Mouse (Mus musculus) liver, embryonic 15.5 days (tissue): ENCODE results near the gene Lancl3. TPM values are rescaled to one million over a fixed set of nuclear protein-coding genes. Genes with fewer than 3 reads are reported as not detected.
A peak's percentile ranks its signal among the peaks of the same experiment; 100 is the strongest.
"Not testable (repeated sequence)": the region's sequence is repeated elsewhere in the genome, so short reads cannot be mapped to it uniquely, and the experiment has no call there.

Experiments used
- ATAC-seq: fragments of 200-750 bp; cut with Nextera tagmentation; 2 replicates; pipeline ENCODE4 v1.8.0; 2017; ENCODE audit warnings: moderate number of reproducible peaks, mild to moderate bottlenecking, moderate library complexity; ENCODE audit not compliant: insufficient read depth
- H3K27ac ChIP-seq: fragments of 300-500 bp; sonication (generic); replicated peaks from 2 replicates; pipeline ENCODE4 v1.5.1; 2015; ENCODE audit warnings: mild to moderate bottlenecking, inconsistent platforms
- H3K27me3 ChIP-seq: fragments of 300-500 bp; sonication (generic); 2 replicates; pipeline ENCODE4 v1.6.1; 2015; ENCODE audit warnings: mild to moderate bottlenecking, inconsistent platforms
- H3K36me3 ChIP-seq: fragments of 300-500 bp; sonication (generic); replicated peaks from 2 replicates; pipeline ENCODE4 v1.6.1; 2015; ENCODE audit warnings: moderate library complexity, mild to moderate bottlenecking, inconsistent platforms
- H3K4me1 ChIP-seq: fragments of 300-500 bp; sonication (generic); replicated peaks from 2 replicates; pipeline ENCODE4 v1.6.1; 2015; ENCODE audit warnings: inconsistent platforms
- H3K4me2 ChIP-seq: fragments of 300-500 bp; sonication (generic); 2 replicates; pipeline ENCODE4 v1.6.1; 2015; ENCODE audit warnings: moderate library complexity, mild to moderate bottlenecking, inconsistent platforms
- H3K4me3 ChIP-seq: fragments of 300-500 bp; sonication (generic); replicated peaks from 2 replicates; pipeline ENCODE4 v1.5.1; 2015; ENCODE audit warnings: mild to moderate bottlenecking, inconsistent platforms
- H3K9ac ChIP-seq: fragments of 300-500 bp; sonication (generic); 2 replicates; pipeline ENCODE4 v1.6.1; 2015; ENCODE audit warnings: moderate library complexity, mild to moderate bottlenecking, inconsistent platforms
- H3K9me3 ChIP-seq: fragments of 300-500 bp; sonication (generic); replicated peaks from 2 replicates; pipeline ENCODE4 v1.6.1; 2016; ENCODE audit warnings: inconsistent platforms
- WGBS: fragments of 180-500 bp; shearing (Covaris S2); methylation state at CpG from one replicate; pipeline ENCODE4 v1.1.7; 2015; ENCODE audit warnings: mixed read lengths; ENCODE audit not compliant: insufficient replicate concordance; 5-methylcytosine and 5-hydroxymethylcytosine counted together
- polyA plus RNA-seq: library from polyadenylated mRNA; unstranded; fragments of >200 nt; fragmentation: Nextera tagmentation; extraction: Ambion mirVana; gene quantifications from 2 replicates; pipeline ENCODE4 v1.2.1, GENCODE M21; 2015

Lancl3 gene
- polyA plus RNA-seq, 1 experiment from 2014 or later, result 0.24 TPM

DNA sequence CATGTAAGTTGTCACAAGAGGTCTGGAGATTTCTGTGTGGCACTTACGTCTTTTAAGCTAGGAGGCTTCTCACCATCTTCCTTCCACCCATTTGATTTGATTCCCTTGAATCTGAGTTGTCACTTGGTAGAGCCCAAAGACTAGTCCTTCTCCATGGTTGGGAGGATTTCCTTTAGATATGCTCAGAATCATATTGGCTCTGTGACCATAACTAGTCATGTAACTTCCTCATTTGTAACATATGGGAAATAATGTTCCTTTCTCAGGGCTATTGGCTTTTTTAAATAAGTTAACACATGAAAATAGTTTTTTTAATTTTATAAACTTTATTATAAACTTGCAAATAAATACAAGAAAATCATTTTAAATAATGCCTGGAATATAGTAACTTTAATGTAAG lies 59.6 kb downstream of the Lancl3 start:
- Histone ChIP-seq H3K27me3 (no peaks in the 10 kb centered on the region), H3K4me1 (peaks cover 15% of the 10 kb centered on the region), H3K27ac (no peak overlapping the region), H3K36me3 (no peaks in the 10 kb centered on the region), H3K4me3 (no peak overlapping the region), H3K4me2 (no peak overlapping the region), H3K9me3 (no peaks in the 10 kb centered on the region), H3K9ac (no peak overlapping the region)
- WGBS, result 73% methylated on average over 1 of the region's 1 CpGs
- no peak for ATAC-seq

DNA sequence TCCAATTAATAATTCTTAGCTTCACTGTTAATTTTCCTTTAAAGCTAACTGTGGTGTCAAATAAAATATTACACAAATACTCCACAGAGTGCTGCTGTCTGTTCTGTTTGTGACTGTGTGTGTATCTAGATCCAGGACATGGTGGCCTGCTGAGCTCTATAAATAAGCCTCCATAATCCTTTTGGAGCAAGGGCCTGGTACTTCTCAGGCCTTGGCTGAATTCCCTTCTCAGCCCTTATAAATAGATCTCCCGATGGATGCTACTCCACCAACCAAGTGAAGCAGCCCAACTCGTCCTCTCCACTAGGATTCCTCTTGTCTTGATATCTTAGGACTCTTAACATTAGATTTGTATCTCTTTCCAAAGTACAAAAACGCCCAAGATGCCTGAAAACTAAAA lies 71.4 kb downstream of the Lancl3 start:
- Histone ChIP-seq H3K4me2 (0 out of 2 replicates have a peak overlapping the region, but pooled peaks have one; percentile 65), H3K27me3 (no peaks in the 10 kb centered on the region), H3K27ac (0 out of 2 replicates have a peak overlapping the region, but pooled peaks have one; percentile 91), H3K4me3 (no peak overlapping the region), H3K9ac (no peak overlapping the region), H3K9me3 (no peaks in the 10 kb centered on the region), H3K36me3 (no peaks in the 10 kb centered on the region), H3K4me1 (peaks cover 10% of the 10 kb centered on the region)
- no peak for ATAC-seq
- 63% methylated on average over 3 of the region's 3 CpGs for WGBS

DNA sequence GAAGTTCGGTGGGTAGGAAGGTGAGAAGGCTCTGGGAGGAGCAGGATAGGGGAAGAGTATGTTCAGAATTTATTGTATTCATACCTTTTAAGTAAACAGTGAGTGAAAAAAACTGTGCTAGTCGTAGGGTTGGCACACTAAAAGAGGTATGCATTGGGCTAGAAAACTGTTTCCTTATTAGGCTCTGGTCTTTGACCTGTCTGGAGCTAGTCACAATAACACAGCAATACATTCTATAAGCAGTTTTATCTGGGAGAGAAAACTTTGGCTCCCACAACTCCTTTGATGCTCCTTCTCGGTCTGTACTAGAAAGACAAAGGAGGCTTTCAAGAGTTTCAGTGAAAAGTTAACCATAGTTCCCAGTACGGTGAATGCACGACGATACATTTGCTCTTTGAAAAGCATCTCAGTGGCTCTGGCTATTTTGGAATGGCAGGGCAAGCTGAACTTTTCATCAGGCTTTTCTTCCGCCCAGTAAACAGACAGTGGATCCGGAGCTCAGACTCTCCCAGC lies 72.3 kb downstream of the Lancl3 start:
- whole genome bisulfite sequencing, result 22% methylated on average over 8 of the region's 8 CpGs
- Histone ChIP-seq H3K4me1 (peaks cover 10% of the 10 kb centered on the region), H3K9ac (peak overlapping the region; percentile 81), H3K27me3 (no peaks in the 10 kb centered on the region), H3K36me3 (no peaks in the 10 kb centered on the region), H3K27ac (peak overlapping the region; percentile 91), H3K4me3 (peak overlapping the region; percentile 76), H3K4me2 (peak overlapping the region; percentile 65), H3K9me3 (no peaks in the 10 kb centered on the region)
- ATAC-seq, result no peak

DNA sequence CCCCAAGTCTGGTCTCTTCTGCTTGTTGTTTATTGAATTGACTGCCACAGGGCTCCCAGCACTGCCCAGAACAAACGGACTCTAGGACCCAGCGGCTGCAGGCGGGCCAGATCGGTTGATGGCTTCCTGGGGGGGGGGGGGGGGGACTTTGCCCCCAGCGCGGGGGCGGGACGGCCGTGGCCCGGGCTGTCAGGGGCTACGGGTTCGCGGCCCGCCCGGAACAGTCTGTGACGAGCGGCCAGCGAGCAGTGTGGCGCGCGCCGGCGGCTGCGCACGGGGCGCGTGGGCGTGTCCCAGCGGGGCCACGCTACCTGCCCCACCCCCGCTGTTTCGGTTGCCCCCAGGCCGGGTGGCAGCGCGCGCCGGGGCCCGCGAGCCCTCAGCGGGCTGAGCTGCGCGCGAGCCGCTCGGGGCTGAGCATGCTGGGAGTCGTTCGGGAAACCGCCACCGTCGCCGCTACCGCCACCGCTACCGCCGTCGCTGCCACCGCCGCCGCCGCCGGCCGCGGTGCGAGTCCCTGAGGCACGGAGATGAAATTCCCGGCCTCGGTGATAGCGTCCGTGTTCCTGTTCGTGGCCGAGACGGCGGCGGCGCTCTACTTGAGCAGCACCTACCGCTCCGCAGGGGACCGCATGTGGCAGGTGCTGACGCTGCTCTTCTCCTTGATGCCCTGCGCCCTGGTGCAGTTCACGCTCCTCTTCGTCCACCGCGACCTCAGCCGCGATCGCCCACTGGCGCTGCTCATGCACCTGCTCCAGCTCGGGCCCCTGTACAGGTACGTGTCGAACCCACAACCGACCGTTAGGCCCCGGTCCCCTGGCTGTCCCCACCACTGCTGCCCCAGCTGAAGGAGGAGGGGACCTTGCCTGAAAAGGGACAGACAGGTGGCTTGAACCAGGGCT lies 73.0 kb downstream of the Lancl3 start, which contains the start of gene Xk:
TSS of gene Xk (plus strand) at position 297 of the 902 bp plus-strand sequence.
- peak; percentile 93 for ATAC-seq
- H3K4me1 ChIP-seq, result peaks cover 10% of the 10 kb centered on the region
- H3K27ac ChIP-seq, result peak within 1 kb of the TSS; percentile 91
- H3K9me3 ChIP-seq, result no peaks in the 10 kb centered on the region
- no peaks in the 10 kb centered on the region for H3K36me3 ChIP-seq
- H3K27me3 ChIP-seq, result no peaks in the 10 kb centered on the region
- H3K4me2 ChIP-seq, result peak within 1 kb of the TSS; percentile 65
- 7% methylated on average over 78 of the region's 94 CpGs for WGBS
- H3K4me3 ChIP-seq, result peak within 1 kb of the TSS; percentile 76
- peak within 1 kb of the TSS; percentile 81 for H3K9ac ChIP-seq

DNA sequence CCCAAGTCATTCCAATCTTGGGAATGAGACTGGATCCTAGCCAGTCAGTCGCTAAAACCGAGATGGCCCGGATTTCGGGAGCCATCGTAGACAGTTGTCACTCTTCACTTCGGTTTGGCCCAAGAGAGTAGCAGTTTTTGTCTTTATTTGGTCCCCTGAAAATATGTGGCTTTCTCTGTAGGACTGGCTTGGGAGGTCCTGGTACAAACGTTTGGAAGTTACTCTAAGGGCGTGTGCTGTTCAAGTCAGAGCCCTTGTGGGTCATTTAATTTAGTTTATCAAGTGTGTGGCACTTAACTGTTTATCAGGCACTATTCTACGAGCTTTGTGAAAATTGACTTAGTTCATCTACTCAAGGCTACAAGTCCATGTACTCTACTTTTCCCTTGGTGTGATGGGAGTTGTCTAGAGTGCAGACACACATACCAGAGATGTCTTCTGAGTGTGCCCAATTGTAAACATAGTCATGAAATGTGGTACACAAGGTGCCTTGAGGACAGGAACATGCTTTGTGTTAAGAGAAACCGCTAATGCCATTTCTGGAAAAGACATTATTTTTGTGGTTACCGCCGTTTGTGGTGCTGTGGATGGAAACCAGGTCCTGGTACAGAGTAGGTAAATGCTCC lies 73.8 kb downstream of the Lancl3 start:
- no peaks in the 10 kb centered on the region for H3K27me3 ChIP-seq
- peak overlapping the region; percentile 81 for H3K9ac ChIP-seq
- no peaks in the 10 kb centered on the region for H3K9me3 ChIP-seq
- peak overlapping the region; percentile 65 for H3K4me2 ChIP-seq
- H3K27ac ChIP-seq, result peak overlapping the region; percentile 91
- ATAC-seq, result no peak
- peak overlapping the region; percentile 76 for H3K4me3 ChIP-seq
- 26% methylated on average over 12 of the region's 12 CpGs for WGBS
- H3K4me1 ChIP-seq, result peaks cover 10% of the 10 kb centered on the region
- no peaks in the 10 kb centered on the region for H3K36me3 ChIP-seq

DNA sequence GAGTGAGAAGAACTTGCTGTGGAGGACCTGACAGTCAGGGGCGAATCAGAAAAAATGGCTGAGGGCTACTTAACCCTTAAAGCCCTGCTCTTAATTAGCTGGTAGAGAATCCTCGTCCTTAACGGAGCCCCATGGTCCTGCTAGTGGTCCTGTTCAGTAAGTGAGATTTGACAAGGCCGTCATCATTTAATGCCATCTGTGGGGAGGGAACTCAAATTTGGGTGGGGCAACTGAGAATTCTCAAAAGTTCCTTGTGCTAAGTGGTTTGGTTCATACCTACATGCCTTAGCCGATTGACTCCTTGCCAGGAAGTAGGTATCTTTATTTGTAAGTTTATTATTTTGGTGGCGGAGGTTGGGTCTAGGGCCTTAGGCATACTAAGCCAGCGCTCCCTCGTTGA lies 74.6 kb downstream of the Lancl3 start:
- H3K4me3 ChIP-seq, result peak overlapping the region; percentile 76
- 25% methylated on average over 8 of the region's 8 CpGs for WGBS
- H3K36me3 ChIP-seq, result no peaks in the 10 kb centered on the region
- peak overlapping the region; percentile 91 for H3K27ac ChIP-seq
- no peaks in the 10 kb centered on the region for H3K9me3 ChIP-seq
- peak overlapping the region; percentile 55 for H3K9ac ChIP-seq
- no peaks in the 10 kb centered on the region for H3K27me3 ChIP-seq
- peak overlapping the region; percentile 65 for H3K4me2 ChIP-seq
- peaks cover 10% of the 10 kb centered on the region for H3K4me1 ChIP-seq
- ATAC-seq, result peak; percentile 10; the same call in 1 of the 2 replicates

DNA sequence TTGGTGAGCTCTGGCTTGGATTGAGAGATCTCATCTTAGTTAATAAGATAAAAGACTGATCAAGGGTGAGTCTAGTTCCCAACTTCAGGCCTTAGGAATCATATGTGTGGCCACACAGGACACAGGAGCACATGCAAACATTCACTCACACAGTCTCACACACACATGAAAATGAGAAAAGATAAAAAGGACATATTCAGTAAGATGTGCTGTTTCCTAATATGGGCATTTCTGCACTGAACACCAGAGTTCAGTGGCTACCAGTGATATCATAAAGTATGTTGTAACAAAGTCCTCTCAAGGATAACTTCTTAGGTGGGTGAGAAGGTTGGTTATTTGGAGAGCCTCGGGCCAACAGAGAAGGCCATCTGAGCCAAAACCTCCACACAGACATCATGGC lies 83.8 kb downstream of the Lancl3 start, which contains the start of gene H2al1m:
TSS of gene H2al1m (plus strand) at position 301 of the 400 bp plus-strand sequence.
- H3K27me3 ChIP-seq, ATAC-seq, H3K27ac ChIP-seq, H3K4me1 ChIP-seq, H3K9ac ChIP-seq, H3K4me2 ChIP-seq, H3K4me3 ChIP-seq, H3K9me3 ChIP-seq: not testable (repeated sequence)
- no CpG with 5 or more reads among the region's 1 CpGs for WGBS
- peaks cover 14% of the 10 kb centered on the region for H3K36me3 ChIP-seq

DNA sequence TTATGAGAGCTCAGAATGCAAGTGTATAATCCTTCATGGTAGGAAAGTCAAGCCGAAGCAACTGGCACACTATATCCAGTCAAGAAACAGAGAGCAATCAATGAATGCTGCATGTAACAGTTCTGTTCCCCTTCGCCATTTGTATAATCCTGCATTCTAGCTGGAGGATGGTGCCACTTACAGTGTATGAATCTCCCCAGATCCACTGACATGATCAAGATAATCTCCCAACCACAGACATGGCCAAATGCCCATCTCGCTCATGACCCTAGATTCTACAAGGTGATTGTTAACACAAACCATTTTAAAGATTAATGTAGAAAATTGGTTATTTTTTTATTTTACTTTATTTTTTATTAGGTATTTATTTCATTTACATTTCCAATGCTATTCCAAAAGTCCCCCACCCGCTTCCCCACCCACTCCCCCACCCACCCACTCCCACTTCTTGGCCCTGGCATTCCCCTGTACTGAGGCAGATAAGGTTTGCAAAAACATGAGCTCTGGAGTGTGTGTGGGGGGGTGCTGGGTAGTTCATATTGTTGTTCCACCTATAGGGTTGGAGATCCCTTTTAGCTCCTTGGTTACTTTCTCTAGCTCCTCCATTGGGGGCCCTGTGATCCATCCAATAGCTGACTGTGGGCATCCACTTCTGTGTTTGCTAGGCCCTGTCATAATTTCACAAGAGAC lies 93.6 kb downstream of the Lancl3 start:
- H3K9me3 ChIP-seq, result not testable (repeated sequence)
- peak; percentile 69 for ATAC-seq

DNA sequence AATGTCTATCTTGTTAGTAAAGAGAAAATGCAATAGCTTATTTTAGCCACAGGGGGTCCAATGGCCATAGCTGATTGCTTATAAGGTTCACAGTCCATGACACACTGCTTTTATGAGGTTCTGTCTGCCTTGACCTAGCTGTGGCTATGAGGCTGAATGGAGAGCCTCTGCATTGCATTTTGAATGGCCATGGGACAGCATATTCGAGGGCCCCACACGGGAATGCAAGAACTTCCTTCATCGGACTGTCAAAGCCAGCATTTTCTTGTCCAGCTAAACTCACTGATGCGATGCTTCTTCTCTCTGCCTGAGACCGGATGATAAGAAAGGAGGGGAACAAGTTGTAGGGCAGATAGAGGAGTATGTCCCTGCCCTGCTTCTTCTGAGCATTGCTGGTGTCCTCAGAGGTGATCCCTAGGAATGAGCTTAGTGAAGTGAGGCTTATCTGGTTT lies 98.7 kb downstream of the Lancl3 start:
- peak overlapping the region; percentile 39; the same call in 1 of the 2 replicates for H3K9ac ChIP-seq
- peak overlapping the region; percentile 62 for H3K4me2 ChIP-seq
- H3K9me3 ChIP-seq, result no peaks in the 10 kb centered on the region
- peak overlapping the region; percentile 32 for H3K4me3 ChIP-seq
- H3K27ac ChIP-seq, result peak overlapping the region; percentile 97
- 38% methylated on average over 5 of the region's 5 CpGs for WGBS
- H3K27me3 ChIP-seq, result no peaks in the 10 kb centered on the region
- ATAC-seq, result peak; percentile 99
- H3K36me3 ChIP-seq, result 0 out of 2 replicates have a peak, but pooled peaks cover 4% of the 10 kb centered on the region
- peaks cover 22% of the 10 kb centered on the region for H3K4me1 ChIP-seq

More for the DNA sequence above, 93.6 kb downstream of the Lancl3 start:
- 58% methylated on average over 4 of the region's 4 CpGs for WGBS
- not testable (repeated sequence) for H3K4me1 ChIP-seq, H3K27me3 ChIP-seq, H3K4me3 ChIP-seq, H3K4me2 ChIP-seq, H3K36me3 ChIP-seq, H3K9ac ChIP-seq
- peak overlapping the region; percentile 68 for H3K27ac ChIP-seq

DNA sequence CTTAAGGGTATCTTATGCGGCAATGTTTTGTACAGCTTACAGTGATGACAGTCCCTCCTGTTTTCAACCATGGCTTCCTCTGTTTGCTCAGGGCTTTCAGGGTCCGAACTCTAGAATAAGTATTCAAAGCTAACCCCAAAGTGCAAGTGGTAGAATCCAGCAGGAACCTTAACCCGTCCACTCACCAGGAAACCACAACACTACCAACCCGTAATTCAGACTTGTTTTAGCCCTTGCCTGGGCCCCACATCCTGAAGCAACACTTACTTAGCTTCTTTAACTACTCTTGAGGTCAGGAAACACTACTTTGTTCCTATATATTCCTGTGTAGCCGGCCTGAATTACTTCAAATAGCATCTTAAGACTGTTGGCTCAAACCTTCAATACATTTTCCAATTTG lies 103.1 kb downstream of the Lancl3 start:
- Histone ChIP-seq H3K4me2 (peak overlapping the region; percentile 20; the same call in 1 of the 2 replicates), H3K9me3 (no peaks in the 10 kb centered on the region), H3K9ac (no peak overlapping the region), H3K36me3 (0 out of 2 replicates have a peak, but pooled peaks cover 4% of the 10 kb centered on the region), H3K4me1 (peaks cover 28% of the 10 kb centered on the region), H3K4me3 (no peak overlapping the region), H3K27ac (peak overlapping the region; percentile 68), H3K27me3 (no peaks in the 10 kb centered on the region)
- 35% methylated on average over 5 of the region's 5 CpGs for WGBS
- no peak for ATAC-seq
